Mouse (Mus musculus): Measurements from ENCODE around the gene Farp1.

Farp1 gene

DNA sequence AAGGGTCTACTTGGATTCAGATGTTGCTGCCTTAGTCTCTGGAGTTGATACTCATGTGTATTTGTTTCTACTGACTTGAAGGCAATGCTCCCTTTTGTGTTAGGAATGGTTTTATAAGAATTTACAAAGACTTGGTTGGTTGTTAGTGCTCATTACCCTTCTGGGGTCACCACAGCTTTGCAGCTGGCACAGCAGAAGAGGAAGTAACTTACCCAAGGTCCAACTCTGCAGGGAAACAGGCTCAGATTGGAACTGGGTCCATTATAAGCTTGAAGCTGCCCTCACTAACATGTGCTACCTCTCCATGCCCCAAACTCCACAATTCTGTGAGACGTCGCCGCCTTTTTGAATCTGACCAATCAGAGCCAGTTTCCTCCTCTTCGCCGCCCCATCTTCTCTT lies 22.8 kb downstream of the Farp1 start:
- DNase-seq (ENCODE audit: low spot score): no peak

DNA sequence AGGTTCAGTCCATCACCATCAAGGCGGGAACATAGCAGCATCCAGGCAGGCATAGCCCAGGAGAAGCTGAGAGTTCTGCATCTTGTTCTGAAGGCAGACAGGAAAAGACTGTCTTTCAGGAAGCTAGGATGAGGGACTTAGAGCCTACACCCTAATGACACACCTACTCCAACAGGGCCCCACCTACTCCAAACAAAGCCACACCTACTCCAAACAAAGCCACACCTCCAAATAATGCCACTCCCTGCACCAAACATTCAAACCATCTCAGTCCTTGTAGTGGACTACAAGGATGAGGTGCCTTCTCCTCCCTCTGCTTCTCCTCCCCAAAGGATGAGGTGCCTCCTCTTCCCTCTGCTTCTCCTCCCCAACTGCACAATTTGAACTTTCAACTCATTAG lies 23.5 kb downstream of the Farp1 start:
- no peak for DNase-seq (ENCODE audit: low spot score)

- no peak for DNase-seq (ENCODE audit: low spot score)
Observed at GRCm38 (mm10) chr14:121059266-121059665, 24.3 kb downstream of the Farp1 start.

DNA sequence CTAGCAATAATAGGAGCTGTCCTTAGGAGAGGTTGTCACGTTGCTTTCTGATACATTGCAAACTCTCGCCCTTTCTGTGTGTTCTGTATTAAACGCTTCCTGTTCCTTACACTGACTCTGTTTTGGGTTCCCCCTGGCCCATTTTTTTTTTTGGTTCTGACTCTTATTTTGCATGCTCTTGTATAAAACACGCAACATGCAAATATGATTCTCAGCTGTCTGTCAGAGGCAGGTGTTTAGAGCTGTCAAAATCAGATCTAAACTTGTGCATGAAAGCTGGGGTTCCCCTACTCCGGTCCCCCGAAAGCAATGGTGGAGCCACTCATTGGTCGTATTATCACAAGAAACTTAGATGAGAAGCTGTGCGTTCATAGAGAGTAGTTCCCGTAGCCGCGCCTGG lies 25.5 kb downstream of the Farp1 start:
- DNase-seq (ENCODE audit: low spot score): no peak

DNA sequence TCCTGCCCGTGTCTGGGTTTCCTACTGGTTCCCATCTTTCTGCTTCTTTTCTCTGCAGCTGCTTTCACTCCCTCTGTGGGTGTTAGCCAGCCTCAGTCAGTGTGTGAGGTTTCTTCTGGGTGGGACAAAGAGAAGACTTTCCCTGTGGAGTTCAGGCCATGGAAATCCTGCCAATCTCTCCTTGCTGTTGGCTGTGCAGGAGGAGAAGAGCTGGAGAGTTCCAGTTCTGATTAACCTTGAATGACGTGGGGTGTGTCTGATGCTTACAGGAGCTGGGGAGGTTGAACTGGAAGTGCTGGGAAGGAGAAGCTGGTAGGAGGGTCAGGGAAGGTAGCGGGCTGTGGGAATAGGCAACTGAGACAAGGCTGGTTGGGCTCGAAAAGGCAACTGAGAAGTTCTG lies 26.7 kb downstream of the Farp1 start:
- no peak for DNase-seq (ENCODE audit: low spot score)

DNA sequence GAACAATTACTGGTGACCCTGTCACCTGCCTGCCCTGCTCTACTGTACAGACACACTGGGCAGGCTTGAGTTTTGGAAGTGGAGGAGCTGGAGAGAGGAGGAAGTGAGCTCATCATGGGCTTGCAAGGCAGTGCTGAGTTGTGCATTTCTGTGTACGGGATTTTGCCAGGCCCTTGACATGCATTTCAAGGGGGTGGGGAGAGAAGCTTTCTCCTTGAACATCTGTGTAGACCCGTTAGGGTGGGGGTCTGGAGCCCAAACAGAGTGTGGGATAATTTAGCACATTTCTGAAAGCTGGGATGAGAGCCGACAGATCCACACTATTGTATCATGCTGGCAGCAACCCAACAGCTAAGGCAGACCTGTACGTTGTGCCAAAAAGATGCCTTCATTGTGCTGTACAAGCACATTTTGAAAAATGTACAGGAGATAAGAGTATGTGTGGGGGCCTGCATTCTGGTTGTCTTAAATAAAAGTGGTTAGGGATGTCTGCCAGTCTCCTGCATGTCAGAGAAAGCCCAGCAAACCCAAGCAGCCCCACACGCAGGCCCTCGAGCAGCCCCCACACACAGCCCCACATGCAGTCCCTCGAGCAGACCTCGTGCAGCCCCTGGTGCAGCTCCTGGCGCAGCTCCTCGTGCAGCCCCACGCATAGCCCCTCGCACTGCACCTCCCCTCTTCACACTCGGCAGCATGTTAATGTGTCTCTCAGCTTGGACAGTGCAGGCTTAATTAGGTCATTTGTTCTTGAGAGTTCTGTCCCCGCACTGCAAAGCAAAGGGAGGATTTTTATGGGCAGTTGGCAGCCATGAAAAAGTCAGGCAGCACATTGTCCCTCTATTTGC lies 27.5 kb downstream of the Farp1 start:
- DNase-seq (ENCODE audit: low spot score): peak; percentile 52

GRCm38 (mm10) chr14:121064726-121065125 lies 29.7 kb downstream of the Farp1 start:
- DNase-seq (ENCODE audit: low spot score): no peak

DNA sequence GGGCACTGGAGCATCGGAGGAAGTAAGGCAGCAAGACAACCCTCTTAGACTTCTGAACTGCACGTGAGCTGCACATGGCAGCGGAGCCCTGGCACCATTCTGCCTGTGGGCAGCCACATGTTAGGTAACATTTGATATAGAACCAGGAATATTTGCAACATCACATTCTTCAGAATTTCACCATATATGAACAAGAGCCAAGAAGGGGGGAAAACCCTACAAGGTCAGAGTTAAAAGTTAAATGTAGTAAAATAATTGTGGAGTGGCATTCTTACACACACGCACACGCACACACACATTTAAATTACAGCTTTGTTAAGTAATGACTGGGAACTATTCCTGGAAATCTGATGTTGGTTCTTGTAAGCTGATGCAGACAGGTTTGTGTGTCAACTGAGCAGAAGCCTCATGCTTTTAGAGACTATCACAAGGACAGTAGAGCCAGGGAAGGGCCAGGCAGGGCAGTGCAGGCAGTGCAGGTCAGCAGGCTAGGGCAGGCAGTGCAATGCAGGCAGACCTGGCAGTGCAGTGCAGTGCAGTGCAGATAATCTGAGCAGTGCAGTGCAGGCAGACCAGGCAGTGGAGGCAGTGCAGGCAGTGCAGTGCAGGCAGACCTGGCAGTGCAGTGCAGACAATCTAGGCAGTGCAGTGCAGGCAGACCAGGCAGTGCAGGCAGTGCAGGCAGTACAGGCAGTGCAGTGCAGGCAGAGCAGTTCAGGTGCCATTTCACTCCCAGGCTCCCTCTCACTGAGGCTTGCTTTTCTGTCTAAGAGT lies 38.3 kb downstream of the Farp1 start:
- DNase-seq (ENCODE audit: low spot score): no peak

DNA sequence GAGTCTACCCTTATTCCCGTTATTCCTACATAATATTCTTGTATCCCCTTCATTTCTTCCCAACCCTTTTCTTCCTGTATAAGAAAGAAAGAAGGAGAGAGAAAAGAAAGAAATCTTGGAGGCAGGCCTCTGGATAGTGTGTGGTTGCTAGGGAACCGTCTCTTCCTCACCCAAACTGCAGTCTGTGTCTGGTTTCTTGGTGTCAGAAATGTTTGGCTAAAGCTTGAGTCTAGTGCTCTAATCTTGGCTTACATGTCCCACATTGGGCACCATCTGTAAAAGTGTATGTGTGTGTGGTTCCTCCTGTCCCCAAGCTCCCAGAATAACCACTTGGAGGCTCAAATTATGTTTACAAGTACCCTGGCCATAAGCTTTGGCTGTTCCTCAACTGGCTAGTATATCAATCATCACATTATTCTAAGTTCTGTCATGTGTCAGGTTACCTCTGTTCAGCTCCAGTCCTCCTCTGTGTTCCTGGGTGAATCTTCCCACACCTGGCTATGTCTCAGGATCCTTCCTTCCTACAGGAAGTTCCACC lies 39.3 kb downstream of the Farp1 start:
- DNase-seq (ENCODE audit: low spot score): no peak

DNA sequence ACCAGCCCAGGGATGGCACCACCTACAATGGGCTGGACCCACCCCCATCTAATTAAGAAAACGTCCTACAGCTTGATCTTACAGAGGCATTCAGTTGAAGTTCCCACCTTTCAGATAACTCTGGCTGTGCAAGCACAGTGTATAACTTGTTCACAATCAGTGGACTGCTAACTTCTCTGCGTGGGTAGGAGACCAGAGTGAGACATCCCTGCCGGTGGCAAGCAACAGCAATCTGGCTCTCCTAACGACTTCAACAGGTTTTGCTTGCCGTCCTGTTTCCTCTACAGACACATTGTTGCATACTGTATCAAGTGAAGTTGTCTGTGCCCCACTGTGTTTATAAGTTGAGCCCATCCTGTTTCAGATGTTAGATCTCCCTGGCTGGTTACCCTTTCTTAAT lies 45.7 kb downstream of the Farp1 start:
- no peak for DNase-seq (ENCODE audit: low spot score)

GRCm38 (mm10) chr14:121082341-121082740 lies 47.3 kb downstream of the Farp1 start:
- peak; percentile 49 for DNase-seq (ENCODE audit: low spot score)

GRCm38 (mm10) chr14:121082793-121083192 lies 47.8 kb downstream of the Farp1 start:
- DNase-seq (ENCODE audit: low spot score): no peak

- DNase-seq (ENCODE audit: low spot score): no peak
Observed at GRCm38 (mm10) chr14:121083352-121083751, 48.4 kb downstream of the Farp1 start.

GRCm38 (mm10) chr14:121092517-121092916 lies 57.5 kb downstream of the Farp1 start:
- no peak for DNase-seq (ENCODE audit: low spot score)

DNA sequence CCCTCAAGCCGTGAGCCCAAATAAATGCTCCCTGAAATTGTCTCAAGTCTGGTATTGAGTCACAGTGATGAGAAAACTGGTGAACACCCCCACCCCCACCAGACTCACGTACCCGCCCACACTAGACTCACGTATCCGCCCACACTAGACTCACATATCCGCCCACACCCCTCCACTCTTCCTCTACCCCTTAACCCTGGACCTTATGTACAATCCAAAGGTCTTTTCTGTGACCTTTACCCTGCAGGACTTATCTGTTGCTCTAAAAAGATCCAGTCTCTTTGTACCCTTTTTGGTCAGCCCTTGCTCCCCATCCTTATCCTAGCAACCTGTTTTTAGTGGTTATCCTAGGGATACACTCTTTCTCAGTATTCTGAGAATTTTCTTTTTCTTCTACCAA lies 58.9 kb downstream of the Farp1 start:
- DNase-seq (ENCODE audit: low spot score): no peak

DNA sequence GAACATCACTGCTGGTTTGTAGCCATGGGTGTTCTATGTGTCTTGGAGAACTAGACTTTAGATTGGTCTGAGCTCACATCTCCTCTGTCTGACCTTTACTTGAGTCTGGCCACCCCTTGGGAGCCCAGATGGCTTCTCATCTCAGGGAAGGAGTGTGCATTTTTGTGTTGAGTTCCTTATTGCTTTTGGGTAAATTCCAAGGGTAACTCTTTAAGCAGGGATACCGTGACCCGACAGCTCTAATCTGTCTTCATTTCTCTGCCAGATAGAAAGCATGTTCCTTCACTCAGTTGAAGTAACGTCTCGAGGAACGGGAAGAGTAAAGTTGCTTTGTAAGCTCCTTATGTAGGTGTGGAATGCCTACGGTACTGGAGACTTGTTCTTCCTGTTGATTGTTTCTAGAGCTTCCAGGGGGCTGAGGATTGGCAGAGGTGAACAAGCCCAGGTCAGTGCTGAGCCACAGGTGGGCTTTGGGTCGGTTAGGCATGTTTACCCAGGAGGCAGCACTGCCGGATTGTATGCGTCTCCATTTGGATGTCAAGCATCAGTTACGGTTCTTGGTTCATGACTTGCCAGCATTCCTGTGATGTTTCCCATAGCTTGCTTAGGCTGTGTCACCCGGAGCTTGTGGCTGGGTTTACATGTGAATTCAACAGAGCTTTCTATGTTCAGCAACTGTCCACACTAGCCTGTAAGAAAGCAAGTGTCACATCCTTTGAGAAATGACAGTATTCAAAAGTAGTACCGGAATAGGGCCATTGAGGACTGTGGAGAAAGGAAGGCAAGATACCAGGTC lies 62.8 kb downstream of the Farp1 start:
- DNase-seq (ENCODE audit: low spot score): no peak

DNA sequence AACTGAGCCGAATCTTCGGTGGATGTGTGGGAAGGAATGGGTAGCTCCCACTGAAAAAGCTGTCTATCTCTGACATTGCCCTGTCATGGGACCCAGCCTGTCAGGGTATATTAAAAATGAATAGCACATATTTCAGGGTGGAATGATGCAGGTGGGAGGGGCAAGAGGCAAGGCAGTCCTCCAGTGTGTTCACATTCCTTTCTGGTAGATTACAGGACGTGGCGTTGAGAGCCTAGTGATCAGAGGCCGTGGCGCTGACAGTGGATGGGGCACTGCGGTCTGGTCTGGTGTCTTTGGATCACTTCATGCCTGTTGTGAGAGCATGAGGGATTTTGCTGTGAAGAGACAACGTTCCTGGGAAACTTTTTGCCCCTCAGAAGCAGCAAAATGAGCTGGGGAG lies 64.1 kb downstream of the Farp1 start:
- DNase-seq (ENCODE audit: low spot score): no peak

DNA sequence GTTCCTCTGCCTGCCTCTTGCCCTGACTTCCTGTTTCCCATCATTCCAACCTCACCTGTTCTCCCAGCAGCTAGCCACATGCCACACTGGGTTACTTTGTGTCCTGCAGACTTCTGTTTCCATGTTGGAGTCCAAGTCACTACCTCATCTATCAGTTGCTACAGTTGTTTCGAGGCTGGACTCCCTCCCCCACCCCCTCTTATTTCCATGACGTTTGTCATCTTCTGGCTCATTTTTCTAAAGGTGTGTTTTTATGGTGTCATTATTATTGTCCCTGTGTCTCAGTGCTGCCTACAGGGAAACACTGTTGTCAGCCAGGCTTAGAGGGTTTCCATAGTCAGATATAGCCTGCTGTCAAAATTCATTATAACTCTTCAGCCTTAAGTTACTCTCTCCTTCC lies 64.9 kb downstream of the Farp1 start:
- no peak for DNase-seq (ENCODE audit: low spot score)

DNA sequence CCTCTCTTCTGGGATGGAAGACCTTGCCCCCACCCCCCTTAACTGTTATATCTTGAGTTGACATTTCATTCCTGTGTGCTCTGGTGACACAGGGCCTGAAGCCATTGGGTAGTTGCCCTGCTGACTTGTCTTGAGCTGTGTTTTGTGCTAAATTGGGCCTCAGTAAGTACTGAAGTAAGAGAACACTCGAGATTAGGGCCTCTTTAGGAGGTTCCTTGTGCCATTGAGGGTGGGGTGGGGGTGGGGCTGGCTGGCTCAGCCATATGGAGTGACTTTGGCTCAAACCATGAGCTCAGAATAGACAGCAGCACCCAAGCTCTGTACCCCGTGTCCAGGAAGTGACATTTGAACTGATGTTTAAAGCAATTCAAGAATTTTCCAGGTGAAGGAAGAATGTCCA lies 65.8 kb downstream of the Farp1 start:
- DNase-seq (ENCODE audit: low spot score): no peak

- DNase-seq (ENCODE audit: low spot score): no peak
Observed at GRCm38 (mm10) chr14:121101531-121101930, 66.5 kb downstream of the Farp1 start.

DNA sequence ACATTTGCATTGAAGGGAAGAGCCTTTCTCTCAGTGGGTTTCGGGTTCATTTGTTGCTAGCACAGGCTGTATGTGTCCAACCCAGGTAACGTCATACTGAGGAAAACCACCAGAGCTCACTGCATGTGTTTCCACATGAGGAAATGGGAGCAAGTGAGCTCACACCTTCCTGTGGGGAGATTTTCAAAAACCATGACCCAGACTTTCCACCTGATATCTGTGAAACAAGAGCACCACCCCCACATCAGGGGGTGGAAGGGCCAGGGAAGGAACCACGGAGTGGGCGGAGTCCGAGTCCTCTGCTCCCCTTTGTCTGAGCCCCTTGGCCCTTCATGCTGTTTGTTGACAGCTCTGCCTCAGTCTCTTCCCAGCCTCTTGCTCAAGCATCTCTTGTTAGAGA lies 67.6 kb downstream of the Farp1 start:
- no peak for DNase-seq (ENCODE audit: low spot score)

DNA sequence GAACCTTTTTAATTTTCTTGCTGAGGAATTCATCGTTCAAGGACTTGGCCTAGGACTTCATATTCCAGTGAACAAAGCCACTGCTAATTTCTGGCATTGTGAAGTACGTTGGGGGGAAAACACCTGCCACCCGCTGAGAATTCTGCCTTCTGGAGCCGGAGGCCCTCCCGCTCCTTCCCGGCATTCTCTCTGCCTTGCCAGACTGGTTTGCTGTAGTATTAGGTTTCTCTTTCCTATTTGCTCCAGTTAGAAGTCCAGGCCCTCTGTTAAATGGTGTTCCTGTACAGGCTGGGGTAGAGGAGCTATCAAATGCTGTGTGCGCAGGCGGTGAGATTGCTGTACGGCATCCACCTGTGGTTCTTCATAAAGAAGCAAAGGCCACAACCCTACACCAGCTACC lies 68.5 kb downstream of the Farp1 start:
- no peak for DNase-seq (ENCODE audit: low spot score)

Data from layer of hippocampus, adult 9-10 months (tissue).